Mouse (Mus musculus): ENCODE results near the gene Myh9. TPM values are rescaled to one million over a fixed set of nuclear protein-coding genes. Genes with fewer than 3 reads are reported as not detected.
"Not testable (repeated sequence)": the region's sequence is repeated elsewhere in the genome, so short reads cannot be mapped to it uniquely, and the experiment has no call there.

The Myh9 gene
- total RNA-seq, 2 experiments from 2014 or later, result 122 to 124 TPM

DNA sequence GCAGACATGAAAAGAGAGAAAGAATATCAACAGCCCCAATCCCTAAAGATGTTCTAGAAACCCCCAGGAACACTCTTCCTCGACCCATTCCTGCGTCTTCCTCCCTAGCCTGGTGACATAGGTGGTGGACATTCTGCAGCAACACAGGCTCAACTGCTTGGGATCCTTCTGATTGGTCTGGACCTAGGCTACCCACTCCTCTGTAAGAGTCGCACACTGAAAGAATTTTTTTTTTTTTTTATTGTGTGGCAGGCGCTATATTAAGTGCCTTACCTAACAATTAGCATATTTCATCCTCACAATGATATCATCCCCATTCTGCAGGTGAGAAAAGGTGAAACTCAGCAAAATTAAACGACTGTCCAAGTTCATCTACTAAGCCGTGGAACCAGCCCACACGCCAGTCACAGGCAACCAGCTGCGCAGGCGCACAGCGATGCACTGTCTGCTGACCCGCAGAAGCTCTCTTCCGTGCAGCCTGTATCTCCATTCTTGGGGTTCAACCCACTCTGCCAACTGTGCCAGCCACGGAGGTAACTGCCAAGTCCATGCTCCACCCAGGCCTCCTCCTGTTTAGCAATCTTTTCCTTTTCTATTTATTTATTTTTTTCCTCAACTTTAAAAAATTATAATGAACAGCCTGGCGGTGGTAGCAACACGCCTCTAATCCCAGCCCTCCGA lies 3.1 kb upstream of the Myh9 start:
- intact Hi-C loops (cut with DNase I), result loop anchor here (5.0 kb wide), 1 partner anchor 72 kb away; no protein-coding TSS in a partner anchor
- no peak for DNase-seq (ENCODE audit: low spot score)

DNA sequence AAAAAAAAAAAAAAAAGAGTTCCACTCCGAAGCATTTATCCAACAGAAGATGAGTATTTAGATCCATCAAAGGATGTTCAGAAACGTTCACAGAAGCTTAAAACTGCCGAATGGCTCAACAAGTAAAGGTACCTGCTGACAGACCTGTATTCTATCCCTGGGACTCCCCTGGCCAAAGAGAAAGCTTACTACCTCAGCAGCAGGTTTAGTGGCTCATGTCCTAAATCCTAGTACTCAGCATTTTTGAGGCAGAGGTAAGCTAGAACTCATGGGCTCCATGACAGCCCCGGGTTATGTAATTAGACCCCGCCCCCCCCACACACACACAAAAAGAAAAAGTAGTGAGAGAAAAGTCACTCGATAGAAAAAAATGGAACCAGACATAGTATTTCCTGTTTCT lies 2.1 kb upstream of the Myh9 start:
- DNase-seq (ENCODE audit: low spot score), result no peak
- intact Hi-C loops (cut with DNase I), result loop anchor here (5.0 kb wide), 1 partner anchor 73 kb away; no protein-coding TSS in a partner anchor

DNA sequence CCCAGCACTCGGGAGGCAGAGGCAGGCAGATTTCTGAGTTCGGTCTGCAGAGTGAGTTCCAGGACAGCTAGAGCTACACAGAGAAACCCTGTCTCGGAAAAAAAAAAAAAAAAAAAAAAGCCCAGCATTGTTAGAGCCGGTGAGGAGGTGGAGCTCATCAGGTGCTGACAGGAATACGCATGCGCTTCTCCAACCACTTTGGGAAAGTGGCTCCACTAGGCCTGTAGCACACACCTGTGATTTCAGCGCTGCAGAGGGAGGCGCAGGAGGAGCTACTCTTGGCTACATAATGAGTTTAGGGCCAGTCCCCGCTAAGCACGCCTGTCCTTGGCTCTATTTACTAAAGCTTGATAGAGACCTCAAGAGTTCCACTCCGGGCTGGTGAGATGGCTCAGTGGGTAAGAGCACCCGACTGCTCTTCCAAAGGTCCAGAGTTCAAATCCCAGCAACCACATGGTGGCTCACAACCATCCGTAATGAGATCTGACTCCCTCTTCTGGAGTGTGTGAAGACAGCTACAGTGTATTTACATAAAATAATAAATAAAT lies 1.6 kb upstream of the Myh9 start:
- not testable (repeated sequence) for DNase-seq (ENCODE audit: low spot score)
- intact Hi-C loops (cut with DNase I), result loop anchor here (5.0 kb wide), 1 partner anchor 74 kb away; no protein-coding TSS in a partner anchor

DNA sequence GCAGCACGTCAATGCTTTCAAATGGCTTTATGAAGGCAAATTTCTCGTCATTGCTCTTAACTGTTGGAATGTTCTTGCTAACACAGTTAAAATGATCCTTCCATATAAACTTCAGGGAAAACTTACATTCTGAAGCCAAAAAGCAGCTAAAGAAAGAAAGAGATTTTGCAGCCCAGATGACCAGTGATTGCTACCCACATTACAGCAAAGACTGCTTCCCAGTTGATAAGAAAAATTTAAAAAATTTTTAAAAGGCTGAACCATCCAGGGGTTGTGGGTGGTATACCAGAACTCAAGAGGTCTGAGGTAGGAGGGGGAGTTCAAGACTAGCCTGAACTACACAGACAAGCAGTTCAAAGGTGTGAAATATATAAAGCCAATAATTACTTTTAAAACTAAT lies 1.1 kb upstream of the Myh9 start:
- intact Hi-C loops (cut with DNase I), result loop anchor here (5.0 kb wide), 1 partner anchor 74 kb away; no protein-coding TSS in a partner anchor

DNA sequence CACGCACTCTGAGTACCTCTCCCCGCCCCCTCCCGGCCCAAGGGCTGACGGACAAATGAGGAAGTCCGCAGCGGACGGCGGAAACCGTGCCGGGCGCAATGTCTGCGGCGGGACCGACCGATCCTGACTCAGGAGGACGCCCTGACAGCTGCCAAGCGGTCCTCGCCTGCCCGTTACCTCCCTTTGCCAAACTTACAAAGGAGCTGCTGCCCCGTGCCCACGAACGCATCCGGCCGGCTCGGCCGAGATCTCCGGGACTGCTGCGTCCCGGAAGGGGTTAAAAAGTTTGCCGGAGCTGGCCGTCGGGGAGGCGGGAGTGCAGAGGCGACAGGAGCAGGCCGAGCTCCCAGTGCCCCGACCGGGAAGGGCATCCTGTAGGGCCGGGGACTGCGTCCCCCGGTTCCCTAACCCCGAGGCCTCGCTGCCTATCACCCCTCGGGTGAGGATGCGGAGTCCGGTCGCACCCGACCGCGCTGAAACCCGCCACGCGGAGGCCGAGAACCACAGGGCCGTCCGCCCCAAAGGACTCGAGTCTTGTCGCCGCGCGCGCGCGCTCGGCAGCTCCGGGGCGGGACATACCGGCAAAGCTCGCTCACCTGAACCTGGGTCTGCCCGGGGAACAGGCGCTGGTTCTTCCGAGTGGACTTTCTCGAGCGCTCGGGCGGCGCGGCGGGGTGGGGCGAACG lies 471 bp downstream of the Myh9 start:
- intact Hi-C loops (cut with DNase I), result loop anchor here (2.0 to 5.0 kb wide), 3 partner anchors 19 to 76 kb away; no protein-coding TSS in a partner anchor
- DNase-seq (ENCODE audit: low spot score), result peak; percentile 63

More for the DNA sequence above, 1.1 kb upstream of the Myh9 start:
- DNase-seq (ENCODE audit: low spot score), result no peak

DNA sequence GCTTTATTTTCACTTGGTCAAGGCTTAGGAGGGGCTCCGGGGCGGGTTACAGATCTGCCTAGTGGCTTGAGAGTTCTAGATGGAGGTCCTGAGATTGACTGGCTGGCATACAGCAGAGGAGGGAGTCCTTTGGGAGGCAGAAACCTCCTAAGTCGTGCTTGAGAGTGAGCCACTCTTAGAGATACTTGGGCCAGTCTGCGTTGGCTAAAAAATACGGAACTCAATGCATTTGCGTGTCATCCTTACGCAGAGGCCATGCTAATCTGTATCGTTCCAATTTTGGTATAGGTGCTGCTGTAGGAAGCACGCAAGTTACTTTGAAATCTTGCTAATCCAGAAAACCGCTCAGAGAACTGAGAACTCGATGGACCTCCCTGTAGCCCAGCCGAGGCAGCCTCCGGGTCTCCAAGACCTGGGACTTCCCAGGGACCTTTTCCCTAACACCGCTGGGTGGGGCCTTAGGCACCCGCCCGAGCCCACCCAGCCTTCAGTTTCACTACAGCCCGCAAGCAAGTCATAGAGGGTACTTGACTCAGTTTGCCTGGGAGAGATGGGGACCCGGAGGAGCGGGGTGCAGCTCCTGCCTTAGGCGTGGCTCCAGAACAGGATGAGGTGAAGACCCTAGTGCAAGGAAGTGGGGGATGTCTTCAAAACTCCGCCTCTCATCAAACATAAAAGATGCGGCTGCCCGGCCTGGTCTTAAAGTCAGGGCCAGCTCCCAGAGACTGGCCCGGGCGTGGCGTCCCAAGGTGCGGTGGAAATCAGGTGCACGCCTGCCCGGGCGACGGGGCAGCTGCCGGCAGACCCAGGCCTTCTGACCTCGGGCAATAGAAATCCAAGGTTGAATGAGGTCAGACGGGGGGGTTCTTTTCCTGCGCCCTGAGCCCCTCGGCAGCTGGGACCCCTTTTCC lies 1.3 kb downstream of the Myh9 start:
- intact Hi-C loops (cut with DNase I), result loop anchor here (1.0 to 5.0 kb wide), 4 partner anchors 18 to 77 kb away; no protein-coding TSS in a partner anchor
- no peak for DNase-seq (ENCODE audit: low spot score)

DNA sequence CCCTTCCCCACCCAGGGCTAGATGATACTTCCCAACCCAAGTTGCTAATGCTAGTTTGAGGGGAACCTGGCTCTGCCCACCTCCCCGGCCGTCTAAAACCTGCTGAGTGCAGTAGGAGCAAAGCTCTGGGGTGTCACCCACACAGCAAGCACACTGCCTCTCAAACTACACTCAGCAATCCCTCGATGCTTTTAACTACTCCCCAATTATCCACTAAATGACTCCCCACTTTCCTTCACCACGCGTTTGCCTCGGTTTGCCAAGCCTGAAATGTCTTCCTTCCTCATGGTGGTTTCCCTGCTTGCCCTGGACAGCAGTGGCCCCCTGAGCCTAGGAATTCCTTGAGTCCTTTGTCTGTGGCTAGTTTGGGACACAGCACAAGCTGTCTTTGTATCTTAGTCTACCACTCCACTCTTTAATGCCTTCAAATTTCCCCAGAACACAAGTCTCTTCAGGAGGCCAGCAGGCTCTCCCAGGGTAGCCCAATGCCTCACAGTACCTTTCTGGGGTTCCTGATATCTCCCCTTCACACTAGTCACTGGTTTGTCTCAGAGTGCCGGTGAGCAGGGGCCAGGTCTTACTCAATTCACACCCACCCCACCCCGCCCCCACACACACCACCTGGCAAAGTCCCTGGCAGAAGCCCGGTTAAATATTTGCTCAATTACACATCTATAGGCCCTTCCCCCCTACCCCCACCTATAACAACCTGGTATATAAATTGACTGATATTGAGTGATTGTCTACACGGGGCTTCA lies 2.3 kb downstream of the Myh9 start:
- intact Hi-C loops (cut with DNase I), result loop anchor here (1.0 to 5.0 kb wide), 4 partner anchors 17 to 78 kb away; no protein-coding TSS in a partner anchor
- no peak for DNase-seq (ENCODE audit: low spot score)

DNA sequence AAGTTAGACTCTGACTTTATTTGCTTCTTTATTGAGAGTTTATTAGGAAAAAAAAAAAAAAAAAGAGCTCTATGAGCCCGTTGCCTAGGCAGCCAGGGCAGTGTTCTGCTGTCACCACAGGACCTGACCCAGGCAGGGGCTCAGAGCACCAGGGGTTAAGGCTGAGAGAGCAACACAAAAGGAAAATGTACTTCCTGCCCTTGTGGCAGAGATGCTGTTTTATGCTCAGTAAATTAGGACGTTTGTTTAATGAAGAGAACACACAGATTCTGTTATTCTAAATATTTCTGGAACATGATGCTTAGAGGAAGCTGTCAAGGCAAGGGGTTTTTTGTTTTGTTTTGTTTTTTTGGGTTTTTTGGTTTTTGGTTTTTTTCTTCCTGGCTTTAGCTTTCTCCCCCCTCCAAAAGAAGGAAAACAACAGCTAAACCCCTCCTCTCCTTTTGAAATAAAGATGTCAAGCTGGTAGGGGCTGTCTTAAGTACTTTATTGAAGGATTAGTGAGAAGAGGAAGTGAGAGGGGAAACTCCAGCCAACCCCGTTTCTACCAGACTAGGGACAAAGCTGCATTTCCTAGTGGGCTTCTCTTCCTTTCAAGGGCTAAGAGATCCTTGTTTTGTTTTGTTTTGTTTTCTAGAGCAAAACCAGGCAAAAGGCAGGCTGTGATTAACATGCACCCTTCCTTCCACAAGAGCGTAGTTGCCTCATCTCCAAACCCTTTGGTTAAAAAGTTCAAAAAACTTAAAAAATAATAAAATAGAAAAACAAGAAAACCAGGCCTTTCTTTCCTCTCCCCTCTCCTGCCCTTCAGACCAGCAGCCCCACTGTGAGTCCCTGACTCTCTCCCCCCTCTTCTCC lies 3.2 kb downstream of the Myh9 start:
- DNase-seq (ENCODE audit: low spot score), result no peak
- intact Hi-C loops (cut with DNase I), result no loop called here

DNA sequence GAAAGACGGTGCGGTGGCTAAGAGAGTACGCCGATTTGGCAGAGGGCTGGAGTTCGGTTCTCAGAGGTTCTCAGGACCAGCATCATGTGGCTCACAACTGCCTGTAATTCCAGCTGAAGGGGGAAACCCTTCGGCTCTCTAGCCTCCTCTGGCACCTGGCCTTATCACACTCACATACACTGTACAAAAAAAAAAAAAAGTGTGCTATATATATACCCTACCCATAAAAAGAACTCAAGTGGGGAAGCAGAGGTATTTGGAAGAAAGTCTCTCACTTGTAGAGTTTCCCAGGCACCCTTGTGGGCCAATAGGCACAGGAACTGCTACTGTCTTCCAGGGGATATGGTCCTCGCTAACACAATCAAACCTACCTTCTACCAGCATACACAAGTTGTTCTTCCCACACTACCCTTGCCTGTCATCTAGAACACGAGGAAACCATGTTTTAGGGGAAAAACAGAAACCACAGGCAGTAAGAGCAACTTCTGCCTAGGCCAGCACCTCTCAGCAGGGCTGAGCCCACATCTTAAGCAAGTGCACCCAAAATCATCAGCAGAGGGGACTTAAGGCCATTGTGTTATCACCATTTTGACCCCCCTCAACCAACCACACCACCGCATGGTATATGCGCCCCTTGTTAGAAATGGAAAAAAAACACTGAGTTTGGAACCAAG lies 4.4 kb downstream of the Myh9 start:
- intact Hi-C loops (cut with DNase I), result loop anchor here (2.0 kb wide), 1 partner anchor 23 kb away; no protein-coding TSS in a partner anchor

DNA sequence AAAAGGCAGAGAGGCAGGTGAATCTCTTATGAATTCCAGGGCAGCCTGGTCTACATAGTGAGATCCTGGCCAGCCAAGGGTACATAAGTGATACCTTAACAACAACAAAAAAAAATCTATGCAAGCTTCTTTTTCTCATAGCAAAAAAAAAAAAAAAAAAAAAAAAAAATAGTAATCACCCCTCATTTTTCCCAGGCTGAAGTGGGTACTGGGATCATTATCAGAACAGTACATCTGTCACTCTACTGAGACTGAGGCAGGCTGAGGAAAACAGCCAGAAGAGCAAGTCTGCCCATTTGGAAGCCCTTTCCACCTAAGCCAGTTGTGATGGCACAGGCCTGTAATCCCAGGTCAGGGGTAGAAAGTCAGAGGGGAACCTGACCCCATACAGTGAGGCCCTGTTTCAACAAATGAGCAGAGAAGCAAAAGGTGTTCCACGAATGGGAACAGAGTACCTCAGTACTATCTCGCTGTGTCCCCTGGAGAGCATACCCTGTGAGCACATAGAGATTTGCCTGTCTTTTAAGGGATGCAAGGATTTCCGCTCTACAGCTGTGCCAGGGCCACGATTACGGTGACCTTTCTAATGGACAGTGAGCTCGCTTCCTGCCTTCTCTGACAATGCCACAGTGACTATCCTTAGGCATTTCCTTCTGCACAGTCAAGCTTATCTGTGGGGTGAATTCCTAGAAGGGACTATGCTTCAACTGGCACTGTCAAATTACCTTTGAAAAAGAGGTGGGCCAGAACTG lies 5.1 kb downstream of the Myh9 start:
- no peak for DNase-seq (ENCODE audit: low spot score)
- intact Hi-C loops (cut with DNase I), result loop anchor here (2.0 kb wide), 1 partner anchor 22 kb away; no protein-coding TSS in a partner anchor

More for the DNA sequence above, 4.4 kb downstream of the Myh9 start:
- DNase-seq (ENCODE audit: low spot score), result no peak

DNA sequence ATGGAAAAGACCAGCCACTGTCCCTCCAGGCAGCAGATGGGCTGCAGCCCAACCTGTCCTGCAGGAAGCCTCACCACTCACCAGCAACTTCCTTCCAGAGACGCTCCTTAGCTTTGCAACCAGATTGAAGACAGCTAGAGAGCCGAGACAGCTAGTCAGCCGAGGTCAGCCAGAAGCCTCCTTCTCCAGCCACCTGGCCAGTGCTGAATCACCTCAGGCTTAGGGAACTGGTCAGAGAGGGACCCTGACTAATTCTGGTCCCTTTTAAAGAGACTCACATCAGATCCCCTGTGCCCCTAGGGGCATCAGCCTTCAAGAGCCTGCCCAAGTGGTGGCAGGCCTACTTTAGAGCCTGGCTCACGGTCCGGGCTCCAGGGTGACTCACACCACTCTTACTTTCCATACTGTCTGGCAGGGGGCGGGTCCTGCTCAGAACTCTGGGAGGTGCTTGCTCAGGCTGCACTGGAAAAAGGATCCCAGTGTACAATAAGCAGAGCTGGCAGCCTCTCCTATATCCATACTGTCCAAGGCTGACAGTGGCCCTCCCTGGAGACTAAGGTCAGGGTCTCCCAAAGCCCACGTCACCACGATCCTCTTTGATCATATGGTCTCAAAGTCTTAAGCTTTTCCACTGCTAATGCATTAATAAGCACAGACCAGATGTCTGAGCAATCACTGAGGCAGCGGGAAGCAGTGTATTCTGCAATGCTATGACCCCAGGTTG lies 5.9 kb downstream of the Myh9 start:
- DNase-seq (ENCODE audit: low spot score), result no peak
- intact Hi-C loops (cut with DNase I), result loop anchor here (2.0 kb wide), 1 partner anchor 21 kb away; no protein-coding TSS in a partner anchor

DNA sequence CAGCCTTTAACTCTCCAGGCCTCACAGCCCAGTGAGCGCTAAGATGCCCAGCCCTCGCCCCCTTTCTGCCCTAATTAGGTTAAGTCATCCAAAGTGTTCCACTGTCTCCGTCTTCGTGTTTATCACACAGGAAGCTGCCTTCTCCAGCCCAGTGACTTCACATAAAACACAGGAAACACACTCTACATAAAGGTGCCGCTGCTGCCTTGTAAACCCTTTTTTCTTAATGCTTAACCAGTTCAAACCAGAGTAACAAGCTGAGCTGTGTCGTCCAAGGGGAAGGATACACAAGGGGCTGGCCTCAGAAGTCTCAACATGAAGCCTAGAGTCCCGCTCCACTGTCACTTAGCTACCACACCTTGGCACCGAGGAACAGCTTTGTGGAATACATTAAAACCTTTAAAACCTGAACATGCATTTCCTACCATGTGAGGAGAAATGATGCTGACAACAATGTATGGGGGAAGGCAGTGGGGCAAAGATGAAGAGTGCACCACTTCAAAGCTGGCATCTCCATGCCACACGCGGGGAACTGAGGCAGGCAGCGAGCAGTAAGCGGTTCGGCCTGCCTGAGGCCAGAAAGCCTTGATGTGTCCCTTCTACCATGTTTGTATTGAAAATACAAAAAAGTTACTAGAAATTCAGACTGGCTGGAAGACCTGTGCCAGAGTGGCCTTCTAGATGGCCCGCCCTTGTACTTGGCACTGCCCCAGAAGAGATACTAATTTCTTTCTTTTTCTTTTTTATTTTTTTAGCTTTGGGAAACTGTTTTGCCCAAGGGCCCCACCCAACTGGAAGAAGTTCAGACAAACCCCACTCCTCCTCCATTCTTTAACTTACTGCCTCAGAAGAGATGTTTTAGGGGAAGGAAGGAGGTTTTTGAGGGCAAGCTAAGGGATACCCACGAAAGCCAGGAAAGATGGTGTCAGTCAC lies 7.4 kb downstream of the Myh9 start:
- DNase-seq (ENCODE audit: low spot score), result no peak
- intact Hi-C loops (cut with DNase I), result no loop called here

DNA sequence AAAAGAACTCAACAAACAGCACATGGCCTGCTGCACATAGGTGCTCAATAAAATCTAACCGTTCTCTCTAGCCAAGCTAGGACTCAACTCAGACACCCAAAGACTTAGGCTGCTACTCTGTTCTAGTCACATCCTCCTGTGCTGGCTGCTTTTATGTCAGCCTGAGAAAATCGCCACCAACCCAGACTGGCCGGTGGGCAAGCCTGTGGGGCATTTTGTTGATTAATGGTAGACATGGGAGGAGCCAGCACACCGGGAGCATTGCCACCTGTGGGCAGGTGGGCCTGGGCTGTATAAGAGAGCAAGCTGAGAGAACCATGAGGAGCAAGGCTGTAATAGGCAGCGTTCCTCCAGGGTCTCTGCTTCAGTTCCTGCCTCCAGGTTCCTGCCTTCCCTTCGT lies 8.2 kb downstream of the Myh9 start:
- intact Hi-C loops (cut with DNase I), result no loop called here
- no peak for DNase-seq (ENCODE audit: low spot score)

DNA sequence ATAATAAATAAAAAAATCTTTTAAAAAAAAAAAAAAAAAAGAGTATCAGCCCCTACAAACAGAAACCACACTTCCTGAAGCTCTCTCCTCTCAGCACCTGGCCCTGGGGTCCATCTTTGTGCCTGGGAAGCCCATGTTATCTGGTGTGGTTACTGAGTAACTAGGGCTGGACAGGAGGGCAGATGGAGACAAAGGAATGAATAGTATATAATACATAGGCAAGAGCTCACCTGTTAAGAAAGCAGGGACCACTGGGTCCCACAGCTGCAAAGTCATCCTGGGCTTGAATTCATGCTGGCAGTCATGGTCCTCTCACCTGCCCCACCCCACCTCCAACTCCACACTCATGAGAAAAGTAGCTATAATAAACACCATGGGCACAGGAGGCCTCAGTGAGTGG lies 8.9 kb downstream of the Myh9 start:
- intact Hi-C loops (cut with DNase I), result no loop called here
- no peak for DNase-seq (ENCODE audit: low spot score)

DNA sequence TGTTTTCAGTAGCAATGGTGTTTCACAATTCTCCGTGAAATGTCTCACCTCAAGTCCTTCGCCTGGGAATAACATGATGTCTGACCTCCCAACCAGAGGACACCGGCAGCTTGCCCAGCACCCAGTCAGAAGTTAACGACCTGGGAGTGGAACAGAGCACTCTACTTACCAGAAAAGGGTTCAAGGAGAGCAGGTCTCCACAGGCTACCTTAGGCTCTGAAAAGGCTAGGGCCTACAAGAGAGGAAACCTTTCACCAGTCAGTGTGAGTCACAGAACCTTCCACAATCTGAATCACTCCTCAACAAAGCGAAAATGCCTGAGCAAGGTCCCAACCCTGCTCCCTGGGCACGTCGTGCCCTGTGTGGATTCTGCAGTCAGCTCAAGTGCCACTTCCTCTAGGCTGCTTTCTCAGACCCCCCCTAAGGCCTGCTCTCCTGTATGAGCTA lies 9.5 kb downstream of the Myh9 start:
- no peak for DNase-seq (ENCODE audit: low spot score)
- intact Hi-C loops (cut with DNase I), result no loop called here

Data from heart, postnatal 25 days (tissue).